Mouse (Mus musculus) lung, adult 2 months (tissue): ENCODE measurements around the gene Eaf2. TPM values are rescaled to one million over a fixed set of nuclear protein-coding genes. Genes with fewer than 3 reads are reported as not detected.

Source experiments
- DNase-seq: peaks from one replicate; pipeline ENCODE4 v3.0.0; 2022
- H3K4me1 ChIP-seq: fragments of 200-500 bp; 2 replicates; pipeline ENCODE4 v1.6.1; 2011; ENCODE audit warnings: low read length; ENCODE audit not compliant: control insufficient read depth, insufficient read depth
- H3K4me3 ChIP-seq: fragments of 200-500 bp; replicated peaks from 2 replicates; pipeline ENCODE3; 2011; ENCODE audit warnings: low read depth, mild to moderate bottlenecking, control low read depth, low read length; ENCODE audit errors: extremely low read depth
- CTCF ChIP-seq: fragments of 200-500 bp; IDR thresholded peaks from 2 replicates; pipeline ENCODE4 v1.5.1; 2011; ENCODE audit warnings: mild to moderate bottlenecking, low read length, control low read depth; ENCODE audit not compliant: insufficient read depth
- POLR2A ChIP-seq: fragments of 200-500 bp; IDR thresholded peaks from 2 replicates; pipeline ENCODE4 v1.6.1; 2011; ENCODE audit warnings: low read depth, mild to moderate bottlenecking, control low read depth, low read length, borderline replicate concordance; ENCODE audit errors: extremely low read depth
- WGBS: fragments of 180-500 bp; shearing (Covaris S2); methylation state at CpG from one replicate; pipeline ENCODE4 v1.1.7; 2018; 5-methylcytosine and 5-hydroxymethylcytosine counted together
- polyA plus RNA-seq: library from polyadenylated mRNA; depleted of rRNA; stranded (reverse); fragments of >200 nt; gene quantifications from 2 replicates; pipeline ENCODE4 v1.2.3, GENCODE M21; 2012

Gene Eaf2
- polyA plus RNA-seq, 1 experiment, result 0.79 TPM

DNA sequence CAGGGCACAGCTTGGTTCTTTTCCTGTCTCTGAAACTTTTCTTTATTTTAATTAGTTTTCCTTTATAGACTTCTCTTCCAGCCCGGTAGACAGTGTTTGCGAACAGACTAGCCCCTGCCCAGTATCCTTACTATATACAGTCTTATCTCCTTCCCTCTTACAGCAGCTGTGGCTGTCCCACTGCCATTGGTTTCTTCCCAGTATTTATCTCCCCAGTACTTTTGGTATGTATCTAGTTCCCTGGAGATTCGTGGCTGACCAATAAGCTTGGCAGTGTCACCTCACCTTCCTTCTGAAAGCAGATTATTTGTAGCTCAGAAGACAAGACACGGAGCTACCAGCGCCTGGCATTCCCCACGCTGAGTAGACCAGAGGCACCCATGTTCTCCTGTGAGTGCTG, 21.9 kb upstream of the Eaf2 start:
- TF ChIP-seq POLR2A (no peak), CTCF (no peak)
- WGBS, result 93% methylated on average over 6 of the region's 6 CpGs

DNA sequence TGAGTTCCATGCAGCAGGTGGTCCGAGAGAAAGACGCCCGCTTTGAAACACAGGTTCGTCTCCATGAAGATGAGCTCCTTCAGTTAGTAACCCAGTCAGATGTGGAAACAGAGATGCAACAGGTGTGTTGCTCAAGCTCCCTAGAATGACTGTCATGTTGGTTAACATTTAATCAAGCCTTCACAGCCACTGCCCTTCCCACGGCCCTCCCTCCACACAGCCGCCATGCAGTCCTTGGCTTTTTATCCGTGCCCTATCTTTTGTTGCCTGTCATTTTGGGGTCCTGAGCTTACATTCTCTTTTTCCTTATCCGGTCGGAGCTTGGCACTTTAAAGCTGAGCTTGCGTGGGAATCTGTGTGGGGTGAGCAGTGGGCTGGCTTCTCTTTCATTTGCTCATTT, 18.5 kb upstream of the Eaf2 start:
- TF ChIP-seq POLR2A (no peak), CTCF (no peak)
- Histone ChIP-seq H3K4me1 (no peaks in the 10 kb centered on the region), H3K4me3 (no peak overlapping the region)
- no peak for DNase-seq
- WGBS, result 92% methylated on average over 10 of the region's 10 CpGs

More for the DNA sequence above, 21.9 kb upstream of the Eaf2 start:
- no peak overlapping the region for H3K4me3 ChIP-seq
- no peaks in the 10 kb centered on the region for H3K4me1 ChIP-seq
- no peak for DNase-seq

DNA sequence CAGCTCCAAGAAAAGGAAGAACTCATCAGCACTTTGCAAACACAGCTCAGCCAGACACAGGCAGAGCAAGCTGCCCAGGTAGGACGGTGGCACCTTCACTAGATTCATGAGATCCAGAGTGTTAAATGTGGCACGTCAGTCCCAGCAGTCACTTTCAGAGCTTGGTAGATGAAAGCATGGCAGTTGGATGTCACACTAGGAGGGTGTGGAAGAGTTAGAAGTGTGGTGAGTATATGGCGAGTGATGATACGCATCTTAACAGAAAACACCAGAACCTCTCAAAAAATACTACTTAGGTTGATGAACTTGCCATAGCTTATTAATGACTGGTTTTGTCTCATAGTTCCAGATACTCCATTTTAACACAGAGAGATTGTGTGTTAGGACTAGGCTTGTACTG, 16.6 kb upstream of the Eaf2 start:
- DNase-seq, result no peak
- H3K4me3 ChIP-seq, result no peak overlapping the region
- TF ChIP-seq CTCF, result no peak
- TF ChIP-seq POLR2A, result no peak
- 93% methylated on average over 4 of the region's 4 CpGs for WGBS
- no peaks in the 10 kb centered on the region for H3K4me1 ChIP-seq

DNA sequence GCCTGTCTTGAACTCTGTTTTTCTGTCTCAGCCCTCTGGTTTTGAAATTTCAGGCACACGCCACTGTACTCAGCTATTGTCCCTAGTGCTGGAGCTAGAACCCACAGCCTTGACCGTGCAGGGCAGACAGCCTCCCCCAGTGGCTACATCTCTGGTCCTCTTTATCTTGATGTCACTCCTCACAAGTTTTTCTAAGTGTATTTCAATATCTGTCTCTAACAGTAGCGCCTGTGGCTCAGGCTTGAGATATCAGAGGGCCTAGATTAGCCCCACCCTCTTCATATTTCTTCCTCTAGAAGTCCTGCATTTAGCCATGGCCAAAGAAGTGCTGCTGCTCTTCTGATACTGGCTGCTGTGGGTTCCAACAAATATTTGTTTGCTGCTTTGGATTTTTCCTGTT, 15.8 kb upstream of the Eaf2 start:
- DNase-seq, result no peak
- H3K4me3 ChIP-seq, result no peak overlapping the region
- WGBS, result 88% methylated on average over 3 of the region's 3 CpGs
- no peaks in the 10 kb centered on the region for H3K4me1 ChIP-seq
- no peak for TF ChIP-seq CTCF
- no peak for TF ChIP-seq POLR2A

DNA sequence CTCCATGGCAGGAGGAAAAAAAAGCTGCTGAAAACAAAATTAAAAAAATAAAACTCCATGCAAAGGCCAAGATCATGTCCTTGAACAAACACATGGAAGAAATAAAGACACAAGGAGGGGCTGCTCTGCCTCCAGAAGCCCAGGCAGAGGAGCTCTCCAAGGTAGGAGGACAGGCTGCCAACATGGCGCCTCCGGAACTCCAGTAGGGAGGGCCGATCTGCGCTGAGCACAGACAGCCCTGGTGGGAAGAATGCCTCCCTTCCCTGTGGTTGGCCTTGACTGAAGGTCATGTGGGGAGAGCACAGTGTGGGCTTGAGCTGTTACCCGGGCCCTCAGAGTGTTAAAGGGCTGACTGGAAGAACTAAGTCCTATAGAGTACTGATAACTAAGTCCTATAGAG, 12.7 kb upstream of the Eaf2 start:
- Histone ChIP-seq H3K4me3 (no peak overlapping the region), H3K4me1 (no peaks in the 10 kb centered on the region)
- WGBS, result 84% methylated on average over 5 of the region's 5 CpGs
- TF ChIP-seq CTCF (no peak), POLR2A (no peak)
- no peak for DNase-seq

DNA sequence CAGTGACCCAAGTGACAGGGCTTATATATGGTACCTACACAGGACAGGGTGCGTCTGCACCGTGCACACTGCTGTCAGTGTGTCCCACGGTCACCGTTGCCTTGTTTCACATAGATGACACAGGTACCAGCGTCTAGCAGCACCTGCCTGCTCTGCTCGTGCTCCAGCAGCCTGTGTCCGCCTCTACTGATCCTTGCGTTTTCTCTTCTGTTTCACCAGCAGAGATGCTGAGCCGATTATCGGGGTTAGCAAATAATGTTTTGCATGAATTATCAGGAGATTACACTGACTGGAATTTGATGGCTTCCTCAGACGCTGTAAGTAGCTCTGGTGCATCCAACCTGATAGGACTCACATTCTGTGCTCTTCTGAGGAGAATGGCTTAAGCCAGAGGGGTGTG, 11.1 kb upstream of the Eaf2 start:
- Histone ChIP-seq H3K4me3 (no peak overlapping the region), H3K4me1 (no peaks in the 10 kb centered on the region)
- no peak for TF ChIP-seq CTCF
- 93% methylated on average over 11 of the region's 11 CpGs for WGBS
- no peak for DNase-seq

DNA sequence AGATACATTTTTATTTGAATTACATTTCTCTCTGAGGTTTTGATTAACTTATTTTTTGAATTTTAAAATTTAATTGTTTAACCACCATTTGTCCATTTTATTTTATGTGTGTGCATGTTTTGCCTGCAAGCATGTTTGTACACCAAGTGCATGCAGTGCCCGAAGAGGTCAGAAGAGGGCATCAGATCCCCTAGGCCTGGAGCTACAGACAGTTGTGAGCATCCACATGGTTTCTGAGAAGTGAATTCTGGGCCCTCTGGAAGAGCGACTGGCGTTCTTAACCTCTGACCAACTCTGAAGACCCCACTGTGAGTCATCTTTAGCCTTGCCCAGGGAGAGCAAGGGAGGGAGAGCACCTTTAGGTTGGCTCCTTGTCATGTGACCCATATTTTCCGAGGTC, 10.1 kb upstream of the Eaf2 start:
- Histone ChIP-seq H3K4me1 (no peaks in the 10 kb centered on the region), H3K4me3 (no peak overlapping the region)
- 89% methylated on average over 4 of the region's 4 CpGs for WGBS
- TF ChIP-seq POLR2A (no peak), CTCF (peak; percentile 52)
- DNase-seq, result no peak

DNA sequence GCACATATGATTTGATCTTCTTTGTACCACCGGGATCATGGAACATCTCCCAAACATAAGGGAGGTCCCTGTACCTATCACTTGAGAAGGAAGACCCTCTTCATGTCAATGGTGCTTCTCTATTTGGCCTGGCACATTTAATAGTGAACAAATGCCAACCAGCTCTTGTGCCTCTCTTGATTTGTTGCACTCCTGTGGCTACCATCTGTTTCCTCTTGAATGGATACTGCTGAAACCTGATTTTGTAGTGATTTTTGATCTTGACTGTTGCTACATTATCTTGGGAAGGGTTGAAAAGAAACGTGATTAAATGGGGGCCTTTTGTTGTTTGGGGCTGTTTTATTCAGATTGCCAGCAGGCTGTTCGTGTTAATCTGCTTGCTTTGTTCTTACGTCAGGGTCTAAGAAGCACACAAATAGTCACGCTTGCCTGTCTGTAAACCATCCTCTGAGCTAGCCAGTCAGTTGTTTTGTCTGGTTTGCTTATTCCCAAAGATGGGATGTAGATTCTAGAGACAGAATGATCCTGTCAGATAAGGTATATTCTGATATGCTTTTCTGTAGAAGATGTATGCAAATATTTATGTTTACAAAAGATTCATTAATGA, 8.0 kb upstream of the Eaf2 start:
- TF ChIP-seq POLR2A, result no peak
- no peak for TF ChIP-seq CTCF
- H3K4me1 ChIP-seq, result peaks cover 6% of the 10 kb centered on the region; the same call in 1 of the 2 replicates
- no peak for DNase-seq
- WGBS, result 72% methylated on average over 5 of the region's 5 CpGs
- H3K4me3 ChIP-seq, result no peak overlapping the region

DNA sequence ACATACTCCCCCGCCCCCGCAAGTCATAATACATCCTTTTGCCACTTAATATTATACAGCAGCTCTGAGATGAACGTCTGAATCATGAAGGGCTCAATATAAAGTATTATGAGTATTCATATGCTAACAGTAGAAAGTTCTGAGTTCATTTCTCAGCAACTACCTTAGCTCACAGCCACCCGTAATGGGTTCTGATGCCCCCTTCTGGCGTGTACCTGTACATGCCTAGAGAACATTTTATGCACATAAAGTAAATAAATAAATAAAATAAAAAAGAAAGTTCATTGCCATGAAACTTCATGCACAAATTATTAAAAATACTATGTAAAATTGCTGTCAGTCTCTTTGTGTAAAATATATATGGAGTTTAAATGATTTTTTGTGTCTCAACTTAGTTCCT, 2.5 kb upstream of the Eaf2 start:
- Histone ChIP-seq H3K4me1 (peaks cover 15% of the 10 kb centered on the region), H3K4me3 (no peak overlapping the region)
- WGBS, result 64% methylated on average over 5 of the region's 5 CpGs
- no peak for DNase-seq
- TF ChIP-seq POLR2A, result no peak
- no peak for TF ChIP-seq CTCF

DNA sequence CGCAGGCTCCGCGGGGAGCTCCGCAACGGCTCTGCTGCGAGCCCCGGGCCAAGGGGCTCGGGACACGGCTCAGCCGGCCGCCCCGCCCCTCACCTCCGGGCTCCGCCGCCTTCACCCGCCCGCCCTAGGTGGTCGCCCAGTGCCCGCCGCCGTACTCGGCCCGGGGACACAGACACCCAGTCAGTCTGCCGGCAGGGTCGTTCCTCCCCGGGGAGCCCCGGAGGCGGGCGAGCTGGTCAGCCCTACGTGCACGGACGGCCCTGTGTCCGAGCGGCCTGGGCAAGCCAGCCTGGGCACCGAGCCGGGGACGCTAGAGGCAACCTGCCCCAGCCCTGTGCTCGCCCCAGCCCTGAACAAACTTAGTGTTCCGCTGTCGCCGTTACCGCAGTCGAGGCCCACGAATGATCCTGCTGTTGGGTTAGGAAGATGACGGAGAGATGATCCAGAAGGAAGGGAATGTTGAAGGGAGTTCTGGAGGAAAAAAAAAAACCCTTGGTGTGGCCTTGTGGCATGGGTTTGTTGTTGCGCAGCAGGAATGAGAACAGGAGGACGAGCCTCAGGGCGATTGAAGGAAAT, 561 bp upstream of the Eaf2 start:
- Histone ChIP-seq H3K4me1 (peaks cover 15% of the 10 kb centered on the region), H3K4me3 (peak overlapping the region; percentile 96)
- no peak for TF ChIP-seq CTCF
- TF ChIP-seq POLR2A, result no peak
- WGBS, result 1% methylated on average over 40 of the region's 48 CpGs
- no peak for DNase-seq

DNA sequence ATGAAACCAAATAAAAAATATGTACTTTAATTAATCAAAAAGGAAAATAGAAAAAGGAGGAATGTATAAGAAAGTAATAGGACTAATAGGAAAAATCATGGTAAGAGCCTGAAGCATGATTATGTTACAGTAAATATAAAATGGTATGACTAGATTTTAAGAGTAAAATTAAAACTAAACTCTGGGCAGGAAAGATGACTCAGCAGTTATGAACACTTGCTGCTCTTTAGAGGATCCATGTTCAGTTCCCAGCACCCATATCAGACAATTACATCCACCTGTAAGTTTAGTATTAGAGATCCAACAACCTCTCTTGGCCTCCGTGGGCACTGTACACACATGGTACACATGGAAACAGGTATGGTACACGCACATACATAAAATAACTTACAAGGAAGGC, 5.4 kb downstream of the Eaf2 start:
- 100% methylated on average over 2 of the region's 2 CpGs for WGBS

More for the DNA sequence above, 5.4 kb downstream of the Eaf2 start:
- peaks cover 4% of the 10 kb centered on the region; the same call in 1 of the 2 replicates for H3K4me1 ChIP-seq
- H3K4me3 ChIP-seq, result no peak overlapping the region
- DNase-seq, result no peak
- TF ChIP-seq CTCF (no peak), POLR2A (no peak)
